Mouse (Mus musculus) limb, embryonic 13.5 days (tissue): Measurements from ENCODE around the gene Lmcd1. TPM values are rescaled to one million over a fixed set of nuclear protein-coding genes. Genes with fewer than 3 reads are reported as not detected.
A peak's percentile ranks its signal among the peaks of the same experiment; 100 is the strongest.

ENCODE experiments used
- ATAC-seq: fragments of 200-750 bp; cut with Nextera tagmentation; 2 replicates; pipeline ENCODE4 v1.8.0; 2017; ENCODE audit warnings: low read depth, moderate number of reproducible peaks, moderate TSS enrichment; ENCODE audit not compliant: low FRiP score
- H3K27ac ChIP-seq: fragments of 300-500 bp; sonication (generic); 2 replicates; pipeline ENCODE4 v1.5.1; 2015; ENCODE audit warnings: inconsistent platforms, mild to moderate bottlenecking, moderate library complexity
- H3K27me3 ChIP-seq: fragments of 300-500 bp; sonication (generic); 2 replicates; pipeline ENCODE4 v1.6.1; 2015; ENCODE audit warnings: mild to moderate bottlenecking, inconsistent platforms
- H3K36me3 ChIP-seq: fragments of 300-500 bp; sonication (generic); 2 replicates; pipeline ENCODE4 v1.6.1; 2015; ENCODE audit warnings: inconsistent platforms, mild to moderate bottlenecking, moderate library complexity
- H3K4me1 ChIP-seq: fragments of 300-500 bp; sonication (generic); 2 replicates; pipeline ENCODE4 v1.6.1; 2015; ENCODE audit warnings: inconsistent platforms
- H3K4me2 ChIP-seq: fragments of 300-500 bp; sonication (generic); replicated peaks from 2 replicates; pipeline ENCODE4 v1.6.1; 2015; ENCODE audit warnings: inconsistent platforms, mild to moderate bottlenecking, moderate library complexity
- H3K4me3 ChIP-seq: fragments of 300-500 bp; sonication (generic); 2 replicates; pipeline ENCODE4 v1.5.1; 2015; ENCODE audit warnings: moderate library complexity, mild to moderate bottlenecking, inconsistent platforms
- H3K9ac ChIP-seq: fragments of 300-500 bp; sonication (generic); 2 replicates; pipeline ENCODE4 v1.6.1; 2015; ENCODE audit warnings: mild to moderate bottlenecking, inconsistent platforms
- H3K9me3 ChIP-seq: fragments of 300-500 bp; sonication (generic); 2 replicates; pipeline ENCODE4 v1.6.1; 2016; ENCODE audit warnings: inconsistent platforms
- WGBS: fragments of 180-500 bp; shearing (Covaris S2); methylation state at CpG from one replicate; pipeline ENCODE4 v1.1.7; 2015; 5-methylcytosine and 5-hydroxymethylcytosine counted together
- polyA plus RNA-seq: library from polyadenylated mRNA; unstranded; fragments of >200 nt; fragmentation: Nextera tagmentation; extraction: Ambion mirVana; gene quantifications from 2 replicates; pipeline ENCODE4 v1.2.1, GENCODE M21; 2015

Lmcd1 gene
- polyA plus RNA-seq, 1 experiment from 2014 or later = 28.1 TPM

DNA sequence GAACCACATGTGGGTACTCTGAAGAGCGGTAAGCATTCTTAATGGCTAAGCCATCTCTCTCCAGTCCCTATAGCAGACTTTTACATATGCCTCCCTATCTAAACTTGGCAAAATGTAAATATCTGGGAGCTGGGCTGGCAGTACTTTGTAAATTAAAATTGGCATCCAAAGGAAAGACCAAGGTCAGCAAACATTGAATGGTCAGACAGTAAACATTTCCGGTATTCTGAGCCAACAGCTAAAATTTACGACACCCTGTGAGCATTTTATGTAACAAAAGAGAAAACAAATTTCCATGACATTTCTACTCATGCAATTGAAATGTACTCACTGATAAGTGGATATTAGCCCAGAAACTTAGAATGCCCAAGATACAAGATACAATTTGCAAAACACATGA is 51.7 kb downstream of the Lmcd1 start:
- Histone ChIP-seq H3K9me3 (no peaks in the 10 kb centered on the region), H3K4me3 (no peak overlapping the region), H3K27me3 (no peaks in the 10 kb centered on the region), H3K9ac (no peak overlapping the region), H3K4me1 (no peaks in the 10 kb centered on the region), H3K4me2 (no peak overlapping the region), H3K36me3 (no peaks in the 10 kb centered on the region), H3K27ac (no peak overlapping the region)
- ATAC-seq = no peak
- 88% methylated on average over 3 of the region's 3 CpGs for WGBS

DNA sequence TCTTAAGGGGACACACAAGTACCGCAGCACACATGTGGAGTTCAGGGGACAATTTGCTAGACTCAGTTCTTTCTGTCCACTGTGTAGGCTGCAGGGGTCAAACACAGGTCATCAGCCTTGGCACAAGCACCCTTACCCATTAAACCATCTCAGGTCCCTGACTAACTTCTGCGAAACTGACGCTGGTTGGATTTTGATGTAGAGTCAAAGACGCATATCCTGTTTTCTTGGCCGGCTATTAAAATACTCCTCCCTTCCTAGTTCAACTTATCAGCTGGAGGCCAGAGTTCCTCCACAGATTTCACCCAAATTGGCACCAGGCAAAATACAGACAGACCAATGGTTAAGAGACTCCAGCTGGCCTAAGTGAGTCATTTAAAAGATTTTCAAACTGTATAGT is 54.2 kb downstream of the Lmcd1 start:
- H3K27me3 ChIP-seq = no peaks in the 10 kb centered on the region
- H3K27ac ChIP-seq = no peak overlapping the region
- no peak overlapping the region for H3K4me3 ChIP-seq
- no peaks in the 10 kb centered on the region for H3K9me3 ChIP-seq
- H3K4me1 ChIP-seq = no peaks in the 10 kb centered on the region
- ATAC-seq = no peak
- H3K9ac ChIP-seq = no peak overlapping the region
- 75% methylated on average over 5 of the region's 5 CpGs for WGBS
- H3K4me2 ChIP-seq = no peak overlapping the region
- H3K36me3 ChIP-seq = no peaks in the 10 kb centered on the region

DNA sequence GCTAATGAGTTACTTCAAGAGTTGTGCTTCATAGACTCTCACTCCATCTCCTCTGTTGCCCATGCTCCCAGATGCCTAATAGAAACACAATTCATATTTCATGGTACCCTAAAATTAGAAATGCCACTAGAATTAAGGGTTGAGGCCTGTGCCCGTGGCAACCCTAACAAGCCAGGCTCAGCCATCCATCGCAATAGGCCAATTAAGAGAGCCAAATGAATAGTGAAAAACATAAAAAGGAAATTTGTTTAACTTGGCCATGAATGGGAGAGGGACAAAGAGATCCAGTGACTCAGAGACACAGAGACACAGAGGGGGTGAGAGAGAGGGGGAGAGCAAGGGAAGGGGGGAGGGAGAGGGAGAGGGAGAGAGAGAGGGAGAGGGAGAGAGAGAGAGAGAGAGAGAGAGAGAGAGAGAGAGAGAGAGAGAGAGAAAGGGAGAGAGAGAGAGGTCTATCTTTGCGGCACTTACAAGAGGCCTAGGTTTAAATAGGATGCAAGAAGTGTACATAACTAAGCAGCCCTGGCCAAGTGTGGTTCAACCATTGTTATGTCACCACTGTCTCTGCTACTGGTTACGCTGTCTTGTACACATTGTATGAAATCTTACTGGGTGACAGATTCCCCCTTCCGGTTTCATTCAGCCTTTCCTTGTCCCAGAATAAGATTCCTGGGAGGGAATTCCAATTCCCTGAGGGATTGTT is 57.1 kb downstream of the Lmcd1 start:
- no peak overlapping the region for H3K27ac ChIP-seq
- WGBS = 84% methylated on average over 5 of the region's 5 CpGs
- no peak overlapping the region for H3K4me2 ChIP-seq
- no peak overlapping the region for H3K4me3 ChIP-seq
- H3K4me1 ChIP-seq = no peaks in the 10 kb centered on the region
- no peaks in the 10 kb centered on the region for H3K36me3 ChIP-seq
- H3K9ac ChIP-seq = no peak overlapping the region
- no peaks in the 10 kb centered on the region for H3K27me3 ChIP-seq
- ATAC-seq = no peak
- H3K9me3 ChIP-seq = no peaks in the 10 kb centered on the region

DNA sequence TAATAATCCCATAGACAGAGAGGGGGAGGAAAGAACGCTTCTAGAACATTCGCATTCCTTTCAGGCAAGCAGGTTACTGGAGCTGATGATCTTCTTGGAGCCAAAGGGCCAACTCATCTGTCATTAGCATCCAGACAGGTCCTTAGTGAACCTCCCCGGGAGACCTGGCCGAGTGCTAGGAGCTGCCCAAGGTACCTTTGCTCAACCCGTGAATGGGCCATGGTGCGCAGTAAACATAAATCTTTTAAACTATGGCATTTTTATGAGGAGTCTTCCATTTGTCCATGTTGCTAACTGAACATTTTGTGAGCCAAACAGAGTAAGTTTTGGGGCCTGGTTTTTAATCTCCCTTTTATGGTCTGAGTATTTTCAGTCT is 57.7 kb downstream of the Lmcd1 start:
- Histone ChIP-seq H3K27me3 (no peaks in the 10 kb centered on the region), H3K4me3 (no peak overlapping the region), H3K4me1 (no peaks in the 10 kb centered on the region), H3K4me2 (no peak overlapping the region), H3K36me3 (no peaks in the 10 kb centered on the region), H3K27ac (no peak overlapping the region), H3K9me3 (no peaks in the 10 kb centered on the region), H3K9ac (no peak overlapping the region)
- WGBS = 59% methylated on average over 6 of the region's 6 CpGs
- ATAC-seq = no peak

DNA sequence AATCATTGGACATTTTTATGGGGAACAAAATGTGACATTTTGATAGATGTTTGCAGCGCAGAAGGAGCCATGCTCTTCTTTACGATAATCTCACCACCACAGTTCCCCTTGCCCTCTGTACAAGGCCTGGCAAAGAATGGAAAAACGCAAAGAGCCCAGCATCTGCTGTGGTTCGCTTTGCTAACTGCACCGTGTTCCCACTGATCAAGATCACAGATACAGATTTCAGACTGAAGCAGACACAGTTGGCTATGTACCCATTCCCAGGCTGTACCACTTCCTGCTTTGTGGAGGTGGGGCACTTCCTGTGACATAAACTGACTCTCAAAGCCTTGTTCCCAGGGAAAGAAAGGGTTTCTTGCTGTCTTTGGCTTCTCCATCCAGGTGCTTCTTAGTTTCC is 60.4 kb downstream of the Lmcd1 start:
- Histone ChIP-seq H3K4me3 (no peak overlapping the region), H3K9me3 (no peaks in the 10 kb centered on the region), H3K9ac (no peak overlapping the region), H3K4me2 (no peak overlapping the region), H3K27ac (no peak overlapping the region), H3K27me3 (no peaks in the 10 kb centered on the region), H3K36me3 (no peaks in the 10 kb centered on the region), H3K4me1 (no peaks in the 10 kb centered on the region)
- 84% methylated on average over 5 of the region's 5 CpGs for WGBS
- no peak for ATAC-seq

DNA sequence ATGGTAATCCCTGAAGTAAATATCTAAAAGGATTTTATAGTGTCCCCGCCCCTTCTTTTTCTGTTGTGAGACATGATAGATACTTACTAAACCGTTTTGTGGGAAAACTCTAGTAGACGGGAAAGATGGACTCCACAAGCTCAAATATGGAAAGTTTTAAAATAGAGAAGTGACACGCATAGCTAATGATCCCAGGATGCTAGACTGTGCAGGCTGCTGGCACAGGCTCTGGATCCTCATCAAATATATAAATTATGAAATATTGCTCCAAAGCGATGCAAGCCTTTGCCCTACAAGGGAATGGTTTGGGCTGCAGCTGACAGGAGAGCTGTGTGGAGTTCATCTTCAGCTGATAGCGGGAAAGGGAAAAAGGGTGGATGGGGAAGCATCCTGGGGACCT is 64.1 kb downstream of the Lmcd1 start:
- Histone ChIP-seq H3K4me1 (no peaks in the 10 kb centered on the region), H3K4me3 (no peak overlapping the region), H3K27ac (no peak overlapping the region), H3K27me3 (no peaks in the 10 kb centered on the region), H3K9me3 (no peaks in the 10 kb centered on the region), H3K9ac (no peak overlapping the region), H3K36me3 (no peaks in the 10 kb centered on the region), H3K4me2 (no peak overlapping the region)
- no peak for ATAC-seq
- 76% methylated on average over 6 of the region's 6 CpGs for WGBS

DNA sequence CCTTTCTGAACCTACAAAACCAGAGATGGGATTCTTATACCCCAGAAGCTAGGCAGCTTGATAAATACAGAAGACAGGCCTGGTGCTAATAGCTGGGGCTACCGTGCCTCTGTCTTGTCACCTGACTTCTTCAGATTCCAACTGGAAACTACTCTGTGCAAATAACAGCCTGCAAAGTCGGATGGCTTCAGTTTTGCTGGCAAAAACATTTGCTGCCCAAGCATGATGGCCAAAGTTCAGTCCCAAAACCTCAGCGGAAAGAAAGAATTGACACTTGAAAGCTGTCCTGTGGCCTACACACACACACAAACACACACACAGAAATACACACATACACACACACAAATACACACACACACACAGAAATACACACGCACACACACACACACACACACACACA is 65.5 kb downstream of the Lmcd1 start:
- Histone ChIP-seq H3K27me3 (no peaks in the 10 kb centered on the region), H3K27ac (no peak overlapping the region), H3K9ac (no peak overlapping the region), H3K4me2 (no peak overlapping the region), H3K4me3 (no peak overlapping the region), H3K9me3 (no peaks in the 10 kb centered on the region), H3K4me1 (no peaks in the 10 kb centered on the region), H3K36me3 (no peaks in the 10 kb centered on the region)
- no peak for ATAC-seq
- WGBS = 74% methylated on average over 4 of the region's 4 CpGs

DNA sequence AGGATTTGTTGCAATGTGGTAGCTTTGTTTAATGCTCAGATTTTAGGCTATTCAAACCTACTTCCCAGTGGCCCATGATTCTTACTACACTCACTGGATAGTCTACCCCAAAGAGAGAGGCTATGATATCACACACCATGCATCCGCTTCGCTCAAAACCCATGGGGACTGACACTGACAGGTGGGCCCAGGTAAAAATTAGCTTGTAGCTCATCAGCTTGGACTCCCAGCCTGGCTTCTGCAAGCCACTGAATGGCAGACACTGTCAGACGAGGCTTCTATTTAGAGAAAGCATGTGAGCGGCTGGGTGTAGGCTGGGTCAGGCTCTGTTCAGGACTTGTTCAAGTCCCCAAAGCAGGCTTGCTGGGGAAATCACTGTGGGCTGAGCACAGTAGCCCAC is 76.9 kb downstream of the Lmcd1 start:
- H3K4me1 ChIP-seq = no peaks in the 10 kb centered on the region
- no peak for ATAC-seq

DNA sequence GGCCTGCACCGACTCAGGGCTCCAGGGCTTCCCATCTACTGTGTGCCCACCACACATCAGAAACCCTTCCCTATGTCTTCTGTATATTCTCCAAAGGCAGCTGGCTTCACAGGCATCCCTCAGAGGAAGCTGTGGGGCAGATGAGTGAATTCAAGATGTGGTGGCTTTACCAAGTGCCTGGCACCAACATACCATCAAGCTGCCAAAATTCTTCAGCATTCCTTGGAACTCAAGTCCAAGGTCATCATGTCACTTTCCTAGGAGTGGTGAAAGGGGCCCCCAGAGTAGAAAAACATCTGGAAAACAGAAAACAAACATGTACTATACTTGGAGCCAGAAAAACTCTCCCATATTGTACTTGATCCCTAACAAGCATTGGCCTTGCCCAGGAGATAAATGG is 85.8 kb downstream of the Lmcd1 start:
- 87% methylated on average over 1 of the region's 1 CpGs for WGBS
- H3K36me3 ChIP-seq = no peaks in the 10 kb centered on the region
- no peaks in the 10 kb centered on the region for H3K4me1 ChIP-seq
- H3K4me2 ChIP-seq = no peak overlapping the region
- no peak for ATAC-seq
- H3K4me3 ChIP-seq = no peak overlapping the region
- no peak overlapping the region for H3K9ac ChIP-seq
- H3K27me3 ChIP-seq = no peaks in the 10 kb centered on the region
- H3K27ac ChIP-seq = no peak overlapping the region
- no peaks in the 10 kb centered on the region for H3K9me3 ChIP-seq

More for the DNA sequence above, 76.9 kb downstream of the Lmcd1 start:
- Histone ChIP-seq H3K36me3 (no peaks in the 10 kb centered on the region), H3K9ac (no peak overlapping the region), H3K4me3 (no peak overlapping the region), H3K27me3 (no peaks in the 10 kb centered on the region), H3K4me2 (no peak overlapping the region), H3K27ac (no peak overlapping the region), H3K9me3 (no peaks in the 10 kb centered on the region)
- 85% methylated on average over 4 of the region's 4 CpGs for WGBS

DNA sequence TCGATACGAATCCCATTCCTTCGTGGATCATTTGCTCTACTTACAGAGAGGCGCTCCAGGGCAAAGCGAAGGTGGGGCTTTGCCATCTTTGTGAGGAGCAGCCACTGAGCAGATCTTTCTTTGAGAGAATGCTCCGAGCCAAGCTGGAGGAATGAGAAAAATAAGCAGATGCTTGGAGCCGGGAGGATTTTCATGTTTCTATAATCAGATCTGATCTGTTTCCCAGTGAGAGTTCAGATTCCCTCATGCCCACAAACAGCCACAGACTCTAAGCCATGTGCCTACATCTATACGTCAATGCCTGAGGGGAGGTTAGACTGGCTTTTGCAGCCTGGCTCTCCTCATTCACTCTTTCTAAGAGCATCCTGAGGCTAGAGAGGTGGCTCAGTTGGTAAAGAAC is 87.1 kb downstream of the Lmcd1 start:
- H3K4me3 ChIP-seq = no peak overlapping the region
- H3K9ac ChIP-seq = no peak overlapping the region
- no peak overlapping the region for H3K4me2 ChIP-seq
- H3K9me3 ChIP-seq = no peaks in the 10 kb centered on the region
- no peak overlapping the region for H3K27ac ChIP-seq
- no peaks in the 10 kb centered on the region for H3K4me1 ChIP-seq
- no peak for ATAC-seq
- no peaks in the 10 kb centered on the region for H3K36me3 ChIP-seq
- 87% methylated on average over 8 of the region's 8 CpGs for WGBS
- H3K27me3 ChIP-seq = no peaks in the 10 kb centered on the region

DNA sequence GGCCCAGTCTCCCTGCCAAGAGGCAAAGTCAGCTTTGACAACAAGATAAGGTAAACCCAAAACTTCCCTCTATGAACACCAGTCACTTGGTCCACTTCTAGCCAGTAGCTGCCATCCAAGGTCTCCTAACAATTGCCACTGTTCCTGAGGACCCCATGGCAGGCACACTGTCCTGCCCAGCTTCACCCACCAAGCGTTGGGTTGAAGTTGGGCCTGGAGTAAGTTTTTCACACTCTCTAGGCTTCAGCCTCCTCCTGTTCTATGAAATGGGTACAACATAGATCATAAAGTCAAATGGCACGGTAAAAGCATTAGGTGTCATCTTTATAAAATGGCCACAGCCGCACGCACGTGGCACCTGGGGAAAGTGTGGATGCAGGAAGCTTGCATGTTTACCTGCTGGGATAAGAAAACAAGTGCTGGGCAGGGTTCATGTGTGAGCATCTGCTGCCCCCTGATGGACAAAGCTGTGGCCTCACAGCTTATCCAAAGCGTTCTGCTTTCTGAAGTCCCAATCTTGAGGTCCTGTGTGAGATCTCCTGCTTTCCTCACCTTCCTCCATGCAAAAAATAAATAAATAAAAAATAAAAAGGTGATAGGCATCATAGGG is 88.9 kb downstream of the Lmcd1 start:
- H3K27me3 ChIP-seq = no peaks in the 10 kb centered on the region
- no peak overlapping the region for H3K4me2 ChIP-seq
- H3K4me3 ChIP-seq = no peak overlapping the region
- no peaks in the 10 kb centered on the region for H3K4me1 ChIP-seq
- no peak for ATAC-seq
- no peak overlapping the region for H3K9ac ChIP-seq
- H3K9me3 ChIP-seq = no peaks in the 10 kb centered on the region
- H3K27ac ChIP-seq = no peak overlapping the region
- no peaks in the 10 kb centered on the region for H3K36me3 ChIP-seq
- WGBS = 40% methylated on average over 6 of the region's 6 CpGs

DNA sequence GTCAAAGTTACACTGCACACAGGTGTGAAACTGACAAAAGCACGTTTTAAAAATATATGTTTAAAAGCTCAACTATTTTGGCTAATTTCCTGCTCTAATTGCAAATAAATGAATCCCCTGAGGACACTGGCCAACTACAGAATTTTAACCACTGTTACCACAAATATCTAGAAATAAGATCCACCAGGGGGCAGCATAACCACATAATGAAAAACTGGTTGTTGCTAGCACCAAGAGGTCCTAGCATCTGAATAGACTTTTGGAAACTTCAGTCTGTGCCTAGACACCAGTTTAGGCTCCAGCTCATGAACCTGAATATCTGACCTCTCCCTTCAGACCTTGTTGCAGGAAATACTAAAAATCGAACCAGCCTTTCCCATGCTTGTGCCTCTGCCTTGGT is 91.0 kb downstream of the Lmcd1 start:
- H3K4me3 ChIP-seq = no peak overlapping the region
- no peak overlapping the region for H3K27ac ChIP-seq
- no peaks in the 10 kb centered on the region for H3K36me3 ChIP-seq
- H3K9ac ChIP-seq = no peak overlapping the region
- H3K27me3 ChIP-seq = no peaks in the 10 kb centered on the region
- ATAC-seq = 0 out of 2 replicates have a peak, but pooled peaks have one; percentile 15
- WGBS = 47% methylated on average over 2 of the region's 2 CpGs
- H3K9me3 ChIP-seq = no peaks in the 10 kb centered on the region
- no peak overlapping the region for H3K4me2 ChIP-seq
- no peaks in the 10 kb centered on the region for H3K4me1 ChIP-seq

DNA sequence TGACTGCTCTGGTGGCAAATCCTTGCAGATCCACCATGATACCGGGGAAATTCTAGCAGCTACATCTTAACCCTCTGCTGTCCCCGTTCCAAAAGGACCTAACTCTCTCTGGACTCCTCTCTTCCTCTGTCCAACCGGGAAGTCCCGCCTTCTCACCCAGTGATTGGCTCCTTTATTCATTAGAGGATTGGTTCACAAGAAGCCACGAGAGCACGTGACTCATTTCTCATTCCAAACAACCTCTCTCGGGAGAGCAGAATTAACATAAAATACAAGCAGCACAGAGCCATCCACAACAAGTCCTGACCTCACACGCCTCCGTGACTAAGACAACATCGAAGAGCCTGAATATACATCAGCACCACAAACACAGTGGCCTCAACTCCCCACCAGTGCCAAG is 91.7 kb downstream of the Lmcd1 start:
- H3K27me3 ChIP-seq = no peaks in the 10 kb centered on the region
- no peak overlapping the region for H3K27ac ChIP-seq
- 82% methylated on average over 10 of the region's 10 CpGs for WGBS
- no peak overlapping the region for H3K4me2 ChIP-seq
- H3K4me1 ChIP-seq = no peaks in the 10 kb centered on the region
- no peak for ATAC-seq
- no peaks in the 10 kb centered on the region for H3K9me3 ChIP-seq
- H3K9ac ChIP-seq = no peak overlapping the region
- H3K4me3 ChIP-seq = no peak overlapping the region
- H3K36me3 ChIP-seq = no peaks in the 10 kb centered on the region
